Mouse (Mus musculus) E14TG2a.4 (cell line): ENCODE measurements around the gene Tmem242.

Source experiments
- CTCF ChIP-seq: conservative IDR thresholded peaks from 2 replicates; pipeline ENCODE4 v1.5.1; 2014; ENCODE audit warnings: low read length
- POU5F1 ChIP-seq: IDR thresholded peaks from 2 replicates; pipeline ENCODE4 v1.6.1; 2014; ENCODE audit warnings: low read length, borderline replicate concordance

GRCm38 (mm10) chr17:5396213-5396612, 43.8 kb downstream of the Tmem242 start:
- TF ChIP-seq POU5F1: no peak
- TF ChIP-seq CTCF: no peak
